Mouse (Mus musculus): ENCODE results near the gene Scn1b. TPM values are rescaled to one million over a fixed set of nuclear protein-coding genes. Genes with fewer than 3 reads are reported as not detected.

Scn1b gene
- polyA plus RNA-seq, 1 experiment from 2014 or later: 4.4 TPM

Other genes with a start within 250 kb of the Scn1b start
- gene Cd22, start 246.7 kb downstream of the Scn1b start, polyA plus RNA-seq (2015; fragmentation: Nextera tagmentation; extraction: Ambion mirVana): not detected in 2 replicates
- gene Mag, start 212.1 kb downstream of the Scn1b start, polyA plus RNA-seq (2015; fragmentation: Nextera tagmentation; extraction: Ambion mirVana): 0.77 and 1.0 TPM in 2 replicates
- gene Hamp2, start 202.3 kb downstream of the Scn1b start, polyA plus RNA-seq (2015; fragmentation: Nextera tagmentation; extraction: Ambion mirVana): not detected in 2 replicates
- gene Hamp, start 183.0 kb downstream of the Scn1b start, polyA plus RNA-seq (2015; fragmentation: Nextera tagmentation; extraction: Ambion mirVana): not detected in 2 replicates
- 24.8 and 28.9 TPM in 2 replicates for gene Usf2, start 170.2 kb downstream of the Scn1b start, polyA plus RNA-seq (2015; fragmentation: Nextera tagmentation; extraction: Ambion mirVana)
- 16.0 and 20.0 TPM in 2 replicates for gene Lsr, start 153.5 kb downstream of the Scn1b start, polyA plus RNA-seq (2015; fragmentation: Nextera tagmentation; extraction: Ambion mirVana)
- gene Fam187b, start 153.2 kb downstream of the Scn1b start, polyA plus RNA-seq (2015; fragmentation: Nextera tagmentation; extraction: Ambion mirVana): 0.34 and 0.62 TPM in 2 replicates
- 13.4 and 14.7 TPM in 2 replicates for gene Fxyd5, start 84.5 kb downstream of the Scn1b start, polyA plus RNA-seq (2015; fragmentation: Nextera tagmentation; extraction: Ambion mirVana)
- 49.2 and 60.4 TPM in 2 replicates for gene Fxyd7, start 75.5 kb downstream of the Scn1b start, polyA plus RNA-seq (2015; fragmentation: Nextera tagmentation; extraction: Ambion mirVana)
- gene Fxyd1, start 69.8 kb downstream of the Scn1b start, polyA plus RNA-seq (2015; fragmentation: Nextera tagmentation; extraction: Ambion mirVana): 8.2 and 14.7 TPM in 2 replicates
- 0.20 and 0.26 TPM in 2 replicates for gene Lgi4, start 67.7 kb downstream of the Scn1b start, polyA plus RNA-seq (2015; fragmentation: Nextera tagmentation; extraction: Ambion mirVana)
- gene Fxyd3, start 50.3 kb downstream of the Scn1b start, polyA plus RNA-seq (2015; fragmentation: Nextera tagmentation; extraction: Ambion mirVana): not detected in 2 replicates
- 0.36 TPM in 1 of 2 replicates, not detected in the other for gene Hpn, start 11.7 kb downstream of the Scn1b start, polyA plus RNA-seq (2015; fragmentation: Nextera tagmentation; extraction: Ambion mirVana)
- gene Gramd1a, start 28.9 kb upstream of the Scn1b start, polyA plus RNA-seq (2015; fragmentation: Nextera tagmentation; extraction: Ambion mirVana): 246 TPM in 2 replicates
- not detected in 2 replicates for gene Scgb2b2, start 163.5 kb upstream of the Scn1b start, polyA plus RNA-seq (2015; fragmentation: Nextera tagmentation; extraction: Ambion mirVana)
- gene Scgb1b2, start 164.8 kb upstream of the Scn1b start, polyA plus RNA-seq (2015; fragmentation: Nextera tagmentation; extraction: Ambion mirVana): not detected in 2 replicates
- gene Scgb2b3, start 235.1 kb upstream of the Scn1b start, polyA plus RNA-seq (2015; fragmentation: Nextera tagmentation; extraction: Ambion mirVana): not detected in 2 replicates
- gene Scgb1b3, start 248.6 kb upstream of the Scn1b start, polyA plus RNA-seq (2015; fragmentation: Nextera tagmentation; extraction: Ambion mirVana): not detected in 2 replicates

Data from forebrain, embryonic 15.5 days (tissue).